Mouse (Mus musculus): ENCODE results near the gene Slc25a33. TPM values are rescaled to one million over a fixed set of nuclear protein-coding genes. Genes with fewer than 3 reads are reported as not detected.
"Not testable (repeated sequence)": the region's sequence is repeated elsewhere in the genome, so short reads cannot be mapped to it uniquely, and the experiment has no call there.

Slc25a33 gene
- polyA plus RNA-seq, 1 experiment from 2014 or later, result 15.5 TPM

DNA sequence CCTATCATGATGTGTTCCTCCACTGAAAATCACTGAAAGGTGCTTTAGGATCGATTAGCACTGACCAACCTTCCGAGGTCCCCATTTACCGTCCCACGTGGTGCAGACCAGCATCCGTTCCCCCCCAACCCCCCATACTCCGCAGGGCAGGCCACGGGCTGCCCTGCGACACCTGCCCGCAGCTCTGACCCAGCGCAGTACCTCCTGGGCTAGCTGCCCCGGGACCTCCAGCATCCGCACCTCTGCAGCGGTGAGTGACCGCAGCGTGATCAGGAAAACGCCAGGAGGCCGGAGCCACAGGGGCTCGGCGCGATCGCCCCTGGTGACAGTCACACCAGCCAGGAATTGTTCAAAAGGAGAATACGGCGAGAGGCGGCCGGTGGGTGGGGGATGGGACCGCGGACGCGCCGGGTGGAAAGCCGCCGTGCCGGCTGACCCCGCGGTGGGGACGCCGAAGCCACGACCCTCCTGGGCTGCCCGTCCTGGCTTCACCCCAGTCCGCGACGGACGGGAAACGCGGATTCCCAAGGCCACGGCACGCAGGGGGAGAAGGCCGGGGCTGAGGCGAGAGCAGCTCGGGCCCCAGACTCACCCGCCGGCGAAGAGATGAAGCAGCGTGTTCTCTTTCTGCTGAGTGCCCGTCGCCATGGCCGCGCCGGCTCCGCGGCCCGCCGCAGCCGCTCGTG lies 526 bp downstream of the Slc25a33 start:
- H3K4me1 ChIP-seq, result peaks cover 34% of the 10 kb centered on the region
- under 1% methylated on average over 65 of the region's 65 CpGs for WGBS
- H3K36me3 ChIP-seq, result no peaks in the 10 kb centered on the region
- no peak for DNase-seq (ENCODE audit: low spot score)
- H3K4me3 ChIP-seq, result peak overlapping the region; percentile 87
- no peaks in the 10 kb centered on the region for H3K9me3 ChIP-seq
- peak overlapping the region; percentile 92 for H3K27ac ChIP-seq
- peaks cover 18% of the 10 kb centered on the region for H3K27me3 ChIP-seq (ENCODE audit: insufficient read depth, poor library complexity, severe bottlenecking)

GRCm38 (mm10) chr4:149772394-149772793 lies 1.7 kb downstream of the Slc25a33 start:
- Histone ChIP-seq H3K27me3 (ENCODE audit: insufficient read depth, poor library complexity, severe bottlenecking) (peaks cover 14% of the 10 kb centered on the region), H3K27ac (no peak overlapping the region), H3K9me3 (no peaks in the 10 kb centered on the region), H3K4me3 (no peak overlapping the region), H3K4me1 (peaks cover 33% of the 10 kb centered on the region), H3K36me3 (no peaks in the 10 kb centered on the region)
- no peak for DNase-seq (ENCODE audit: low spot score)
- WGBS, result 30% methylated on average over 2 of the region's 2 CpGs

- no peak for DNase-seq (ENCODE audit: low spot score)
- Histone ChIP-seq H3K9me3 (no peaks in the 10 kb centered on the region), H3K36me3 (peaks cover 11% of the 10 kb centered on the region; the same call in 1 of the 2 replicates), H3K27ac (no peak overlapping the region), H3K4me1 (no peaks in the 10 kb centered on the region; the same call in 1 of the 2 replicates), H3K4me3 (no peak overlapping the region), H3K27me3 (ENCODE audit: insufficient read depth, poor library complexity, severe bottlenecking) (no peaks in the 10 kb centered on the region)
- 91% methylated on average over 5 of the region's 5 CpGs for WGBS
Observed at GRCm38 (mm10) chr4:149765201-149765600, 8.9 kb downstream of the Slc25a33 start.

- no peak overlapping the region for H3K27ac ChIP-seq
- no peaks in the 10 kb centered on the region; the same call in 1 of the 2 replicates for H3K4me1 ChIP-seq
- H3K9me3 ChIP-seq, result no peaks in the 10 kb centered on the region
- no peak for DNase-seq (ENCODE audit: low spot score)
- H3K36me3 ChIP-seq, result peaks cover 11% of the 10 kb centered on the region; the same call in 1 of the 2 replicates
- H3K4me3 ChIP-seq, result no peak overlapping the region
- no peaks in the 10 kb centered on the region for H3K27me3 ChIP-seq (ENCODE audit: insufficient read depth, poor library complexity, severe bottlenecking)
- 80% methylated on average over 2 of the region's 2 CpGs for WGBS
Observed at GRCm38 (mm10) chr4:149763335-149763734, 10.7 kb downstream of the Slc25a33 start.

- DNase-seq (ENCODE audit: low spot score), result no peak
- no peaks in the 10 kb centered on the region for H3K27me3 ChIP-seq (ENCODE audit: insufficient read depth, poor library complexity, severe bottlenecking)
- WGBS, result 71% methylated on average over 5 of the region's 5 CpGs
- H3K9me3 ChIP-seq, result no peaks in the 10 kb centered on the region
- no peak overlapping the region for H3K4me3 ChIP-seq
- no peaks in the 10 kb centered on the region; the same call in 1 of the 2 replicates for H3K4me1 ChIP-seq
- H3K36me3 ChIP-seq, result peaks cover 14% of the 10 kb centered on the region; the same call in 1 of the 2 replicates
- H3K27ac ChIP-seq, result no peak overlapping the region
Observed at GRCm38 (mm10) chr4:149759517-149759916, 14.6 kb downstream of the Slc25a33 start.

DNA sequence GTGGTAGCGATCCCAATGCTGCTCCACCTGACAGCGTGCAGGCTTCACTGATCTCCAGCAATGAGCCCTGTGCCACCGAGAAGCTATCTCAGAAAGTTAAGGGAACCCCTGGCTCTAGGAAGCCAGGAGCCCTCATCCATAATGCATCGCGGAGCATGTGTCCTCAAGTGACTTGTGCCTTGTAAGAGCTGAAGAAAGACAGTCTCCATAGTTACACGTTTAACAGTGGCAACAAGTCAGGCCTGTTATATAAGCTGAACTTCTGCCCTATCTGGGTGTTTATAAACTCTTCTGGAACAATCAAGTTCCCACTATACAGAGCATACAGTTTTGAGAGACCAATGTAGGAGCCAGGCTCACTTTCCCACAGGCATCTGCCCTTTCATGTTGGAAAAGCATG lies 15.7 kb downstream of the Slc25a33 start:
- Histone ChIP-seq H3K27ac (no peak overlapping the region), H3K9me3 (no peaks in the 10 kb centered on the region), H3K4me1 (no peaks in the 10 kb centered on the region; the same call in 1 of the 2 replicates), H3K27me3 (ENCODE audit: insufficient read depth, poor library complexity, severe bottlenecking) (no peaks in the 10 kb centered on the region), H3K4me3 (no peak overlapping the region), H3K36me3 (peaks cover 14% of the 10 kb centered on the region; the same call in 1 of the 2 replicates)
- 81% methylated on average over 6 of the region's 6 CpGs for WGBS
- DNase-seq (ENCODE audit: low spot score), result no peak

GRCm38 (mm10) chr4:149756546-149756945 lies 17.5 kb downstream of the Slc25a33 start:
- not testable (repeated sequence) for DNase-seq (ENCODE audit: low spot score); H3K9me3 ChIP-seq; H3K4me3 ChIP-seq; H3K4me1 ChIP-seq; H3K27me3 ChIP-seq (ENCODE audit: insufficient read depth, poor library complexity, severe bottlenecking); H3K36me3 ChIP-seq; H3K27ac ChIP-seq
- WGBS, result 83% methylated on average over 7 of the region's 7 CpGs

GRCm38 (mm10) chr4:149752836-149753235 lies 21.2 kb downstream of the Slc25a33 start:
- no peaks in the 10 kb centered on the region for H3K9me3 ChIP-seq
- H3K4me1 ChIP-seq, result peaks cover 19% of the 10 kb centered on the region; the same call in 1 of the 2 replicates
- no peaks in the 10 kb centered on the region for H3K27me3 ChIP-seq (ENCODE audit: insufficient read depth, poor library complexity, severe bottlenecking)
- no peak for DNase-seq (ENCODE audit: low spot score)
- WGBS, result 81% methylated on average over 3 of the region's 3 CpGs
- no peak overlapping the region for H3K27ac ChIP-seq
- H3K4me3 ChIP-seq, result no peak overlapping the region
- H3K36me3 ChIP-seq, result peaks cover 10% of the 10 kb centered on the region; the same call in 1 of the 2 replicates

GRCm38 (mm10) chr4:149752124-149752799 lies 21.8 kb downstream of the Slc25a33 start:
- Histone ChIP-seq H3K4me3 (no peak overlapping the region), H3K4me1 (peaks cover 19% of the 10 kb centered on the region; the same call in 1 of the 2 replicates), H3K36me3 (peaks cover 10% of the 10 kb centered on the region; the same call in 1 of the 2 replicates), H3K9me3 (no peaks in the 10 kb centered on the region), H3K27me3 (ENCODE audit: insufficient read depth, poor library complexity, severe bottlenecking) (no peaks in the 10 kb centered on the region), H3K27ac (no peak overlapping the region)
- DNase-seq (ENCODE audit: low spot score), result peak; percentile 70
- 35% methylated on average over 17 of the region's 17 CpGs for WGBS

GRCm38 (mm10) chr4:149750671-149751070 lies 23.4 kb downstream of the Slc25a33 start:
- H3K36me3 ChIP-seq, result peaks cover 11% of the 10 kb centered on the region; the same call in 1 of the 2 replicates
- peak; percentile 71 for DNase-seq (ENCODE audit: low spot score)
- H3K4me3 ChIP-seq, result no peak overlapping the region
- H3K9me3 ChIP-seq, result no peaks in the 10 kb centered on the region
- no peak overlapping the region for H3K27ac ChIP-seq
- H3K27me3 ChIP-seq (ENCODE audit: insufficient read depth, poor library complexity, severe bottlenecking), result no peaks in the 10 kb centered on the region
- 43% methylated on average over 5 of the region's 5 CpGs for WGBS
- peaks cover 19% of the 10 kb centered on the region; the same call in 1 of the 2 replicates for H3K4me1 ChIP-seq

GRCm38 (mm10) chr4:149749663-149750015 lies 24.4 kb downstream of the Slc25a33 start:
- not testable (repeated sequence) for H3K9me3 ChIP-seq; DNase-seq (ENCODE audit: low spot score); H3K27me3 ChIP-seq (ENCODE audit: insufficient read depth, poor library complexity, severe bottlenecking); H3K4me3 ChIP-seq; H3K27ac ChIP-seq
- H3K4me1 ChIP-seq, result peaks cover 19% of the 10 kb centered on the region; the same call in 1 of the 2 replicates
- H3K36me3 ChIP-seq, result peaks cover 18% of the 10 kb centered on the region
- 87% methylated on average over 3 of the region's 3 CpGs for WGBS

DNA sequence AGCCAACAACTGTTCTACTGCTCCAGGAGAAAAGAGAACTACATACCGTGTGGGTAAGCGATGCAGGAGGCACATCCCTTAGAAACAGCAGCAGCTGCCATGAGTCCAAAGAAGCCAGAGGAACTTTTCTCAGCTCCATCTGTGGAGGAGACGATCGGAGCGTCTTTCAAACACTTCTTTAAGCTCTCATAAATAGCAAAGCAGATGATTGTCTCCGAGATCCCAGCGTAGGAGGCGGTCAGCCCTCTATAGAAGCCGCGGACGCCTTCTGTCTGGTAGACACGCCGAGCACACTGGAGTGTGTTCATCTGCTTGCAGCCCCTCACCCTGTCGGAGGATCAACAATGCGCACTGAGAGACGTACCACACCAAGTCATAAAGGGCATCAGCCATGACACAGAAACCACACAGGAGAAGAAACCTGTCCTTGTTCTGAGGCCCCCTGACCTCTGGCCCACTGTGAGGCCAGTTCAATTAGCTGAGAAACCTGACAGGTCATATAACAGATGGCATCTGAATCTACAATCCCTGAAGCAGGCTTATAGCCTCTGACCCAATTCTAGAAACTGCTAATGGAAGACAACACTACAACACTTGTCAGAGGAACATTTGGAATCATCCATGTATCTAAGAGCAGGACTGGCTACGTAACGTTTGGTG lies 24.9 kb downstream of the Slc25a33 start:
- Histone ChIP-seq H3K9me3 (no peaks in the 10 kb centered on the region), H3K27ac (no peak overlapping the region), H3K27me3 (ENCODE audit: insufficient read depth, poor library complexity, severe bottlenecking) (no peaks in the 10 kb centered on the region), H3K4me1 (peaks cover 19% of the 10 kb centered on the region; the same call in 1 of the 2 replicates), H3K4me3 (no peak overlapping the region), H3K36me3 (peaks cover 20% of the 10 kb centered on the region)
- WGBS, result 96% methylated on average over 18 of the region's 18 CpGs
- peak; percentile 66 for DNase-seq (ENCODE audit: low spot score)

DNA sequence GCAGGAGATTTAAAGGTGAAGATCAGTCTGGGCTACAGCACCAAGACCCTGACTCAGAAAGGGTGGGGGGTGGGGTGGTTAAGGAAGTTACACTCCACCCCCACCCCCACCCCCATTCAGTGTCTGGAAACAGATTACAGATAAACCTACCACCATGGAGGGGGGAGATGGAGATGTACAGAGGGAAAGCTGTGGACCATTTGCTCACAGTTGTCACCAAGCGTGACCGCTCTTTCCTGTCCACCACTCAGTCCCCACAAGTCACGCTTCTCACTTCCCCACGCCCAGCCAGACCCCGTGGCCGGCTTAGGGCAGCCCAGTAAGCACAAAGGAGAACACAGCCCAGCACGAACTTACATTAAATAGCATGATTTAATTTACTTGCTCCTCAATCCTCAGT lies 30.0 kb downstream of the Slc25a33 start:
- H3K4me3 ChIP-seq, result no peak overlapping the region
- no peaks in the 10 kb centered on the region for H3K27me3 ChIP-seq (ENCODE audit: insufficient read depth, poor library complexity, severe bottlenecking)
- no peak overlapping the region for H3K27ac ChIP-seq
- no peaks in the 10 kb centered on the region for H3K4me1 ChIP-seq
- H3K36me3 ChIP-seq, result peaks cover 40% of the 10 kb centered on the region
- no peaks in the 10 kb centered on the region for H3K9me3 ChIP-seq
- WGBS, result 66% methylated on average over 7 of the region's 7 CpGs
- DNase-seq (ENCODE audit: low spot score), result no peak
